Mouse (Mus musculus) ovary, postnatal 14 days (tissue): ENCODE data around the gene Apobec2.

Experiments used
- DNase-seq: peaks from one replicate; pipeline ENCODE4 v3.0.0; 2022; ENCODE audit warnings: low spot score

Gene Apobec2

GRCm38 (mm10) chr17:48436487-48436886 lies 3.8 kb upstream of the Apobec2 start:
- DNase-seq, result no peak

DNA sequence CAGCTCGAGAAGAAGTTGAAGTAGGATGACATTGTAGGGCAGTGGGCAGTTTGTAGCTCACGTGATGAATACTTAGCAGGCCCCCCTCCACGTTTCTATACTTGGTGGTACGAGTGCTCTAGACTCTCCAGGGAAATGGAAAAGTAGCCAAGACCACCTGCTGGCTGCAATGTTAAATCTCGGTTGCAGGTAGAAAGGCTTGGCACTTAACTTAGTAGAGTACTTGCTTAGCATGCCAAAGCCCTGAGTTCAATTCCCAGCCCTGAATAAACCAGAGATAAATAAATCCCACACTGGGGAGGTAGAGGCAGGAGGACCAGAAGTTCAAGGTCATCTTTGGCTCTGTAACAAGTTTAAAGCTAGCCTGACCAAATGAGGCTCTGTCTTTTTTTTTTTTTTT lies 1.7 kb upstream of the Apobec2 start:
- no peak for DNase-seq

- DNase-seq, result no peak
Measured at GRCm38 (mm10) chr17:48433689-48434330, 1.1 kb upstream of the Apobec2 start.

GRCm38 (mm10) chr17:48433006-48433655 lies 401 bp upstream of the Apobec2 start:
- DNase-seq, result no peak

- no peak for DNase-seq
Measured at GRCm38 (mm10) chr17:48431054-48431453, 1.7 kb downstream of the Apobec2 start.

- no peak for DNase-seq
Measured at GRCm38 (mm10) chr17:48430394-48430793, 2.3 kb downstream of the Apobec2 start.

DNA sequence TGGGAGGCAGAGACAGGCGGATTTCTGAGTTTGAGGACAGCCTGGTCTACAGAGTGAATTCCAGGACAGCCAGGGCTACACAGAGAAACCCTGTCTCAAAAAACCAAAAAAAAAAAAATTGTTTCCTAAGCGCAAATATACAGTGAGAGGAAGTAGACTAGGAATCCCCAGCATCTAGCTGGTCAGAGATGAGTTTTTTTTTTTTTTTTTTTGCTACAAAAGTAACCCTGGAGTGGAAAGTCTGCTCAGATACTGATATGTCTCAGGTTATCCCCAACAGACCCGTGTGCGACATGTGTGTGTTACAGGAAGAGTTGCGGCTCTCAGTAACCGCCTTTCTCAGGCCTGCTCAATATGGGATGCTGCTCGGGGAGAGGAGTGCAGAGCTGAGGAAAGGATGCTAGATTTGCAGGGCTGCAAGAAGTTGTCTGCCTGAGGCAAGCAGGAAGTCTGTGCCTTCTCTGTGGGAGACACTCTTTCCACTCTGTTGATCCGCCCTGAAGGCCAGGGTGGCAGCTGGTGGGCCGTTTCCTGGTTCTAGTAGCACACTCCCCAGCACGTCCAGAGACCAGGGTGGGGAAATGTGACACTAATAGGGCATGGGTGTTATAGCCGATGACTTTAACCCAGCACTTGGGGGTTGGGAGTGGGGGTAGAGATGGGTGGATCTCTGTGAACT lies 4.7 kb downstream of the Apobec2 start:
- no peak for DNase-seq

- no peak for DNase-seq
Measured at GRCm38 (mm10) chr17:48426991-48427750, 5.6 kb downstream of the Apobec2 start.

DNA sequence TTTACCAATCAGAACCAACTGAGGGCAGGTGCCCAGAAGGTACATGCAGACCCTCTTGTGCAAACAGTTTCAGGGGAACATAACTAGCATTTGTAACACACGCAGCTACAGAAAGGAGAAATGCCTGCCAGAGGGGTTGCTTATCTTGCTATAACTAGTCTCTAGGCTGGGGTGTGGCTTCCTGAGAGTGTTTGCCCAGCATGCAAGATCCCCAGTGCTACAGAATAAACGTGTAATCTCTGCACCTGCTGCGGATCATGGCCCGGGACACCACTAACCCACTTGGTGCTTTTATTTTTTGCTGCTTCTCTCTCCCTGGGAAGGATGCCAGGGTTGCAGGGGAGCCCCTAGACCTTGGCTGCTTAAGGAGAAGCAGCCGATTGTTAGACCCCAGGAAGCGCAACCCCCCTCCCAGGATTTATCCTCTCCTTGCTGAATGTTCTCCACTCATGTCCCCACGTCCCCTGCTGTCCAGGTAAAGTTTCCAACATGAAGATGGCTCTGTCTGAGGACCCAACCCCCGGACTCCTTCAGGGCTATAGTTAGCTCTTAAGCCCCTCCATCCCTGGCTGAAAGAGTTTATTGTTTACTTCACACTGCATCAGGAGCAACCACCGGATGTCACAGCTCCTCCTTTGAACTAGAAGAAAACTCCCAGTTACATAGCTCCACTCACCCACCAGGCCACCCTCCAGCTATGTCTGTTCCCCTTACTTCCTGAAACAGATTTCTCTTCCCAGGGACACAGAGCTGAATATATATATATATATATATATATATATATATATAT lies 6.7 kb downstream of the Apobec2 start:
- DNase-seq, result no peak

- no peak for DNase-seq
Measured at GRCm38 (mm10) chr17:48424237-48424636, 8.5 kb downstream of the Apobec2 start.

GRCm38 (mm10) chr17:48419571-48419970 lies 13.2 kb downstream of the Apobec2 start:
- DNase-seq, result no peak

GRCm38 (mm10) chr17:48418781-48419180 lies 13.9 kb downstream of the Apobec2 start:
- no peak for DNase-seq

DNA sequence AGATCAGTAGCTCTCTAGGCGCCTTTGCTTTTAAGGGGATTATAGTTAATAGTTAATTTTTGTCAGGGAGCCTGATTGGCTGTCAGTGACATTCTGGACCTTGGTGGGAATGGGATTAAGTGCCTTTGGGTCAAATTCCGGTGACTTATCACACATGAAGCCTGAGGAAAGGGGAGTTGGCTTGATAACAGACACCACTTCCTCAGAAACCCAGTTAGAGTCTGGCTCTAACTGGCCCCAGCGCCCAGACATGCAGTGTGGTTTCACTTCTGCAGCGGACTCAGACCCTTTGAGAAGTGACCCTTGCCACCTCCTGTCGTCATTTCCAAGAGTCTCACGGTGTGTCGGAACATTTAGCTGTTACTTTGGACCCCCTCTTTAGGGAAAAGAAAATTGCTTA lies 14.6 kb downstream of the Apobec2 start:
- DNase-seq, result no peak

DNA sequence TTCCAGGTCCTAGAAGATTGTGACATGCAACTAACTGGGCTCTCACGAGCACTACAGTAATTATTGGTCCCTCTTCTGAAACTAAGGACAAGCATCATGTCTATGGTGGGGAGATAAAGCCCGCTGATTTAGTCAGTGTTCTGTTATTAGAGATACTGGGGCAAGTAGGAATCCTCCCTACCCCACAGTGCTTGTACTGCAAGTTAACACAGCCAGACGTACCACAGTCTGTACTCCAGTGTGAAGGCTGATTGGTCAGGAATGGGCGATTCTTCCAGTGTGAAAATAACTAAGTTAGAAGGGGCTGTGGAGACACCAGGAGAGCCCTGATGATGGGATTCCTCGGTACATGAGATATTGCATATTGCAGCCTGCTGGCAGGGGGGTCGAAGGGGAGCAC lies 15.2 kb downstream of the Apobec2 start:
- DNase-seq, result no peak

GRCm38 (mm10) chr17:48416425-48417195 lies 16.1 kb downstream of the Apobec2 start:
- no peak for DNase-seq

GRCm38 (mm10) chr17:48416011-48416410 lies 16.7 kb downstream of the Apobec2 start:
- no peak for DNase-seq

DNA sequence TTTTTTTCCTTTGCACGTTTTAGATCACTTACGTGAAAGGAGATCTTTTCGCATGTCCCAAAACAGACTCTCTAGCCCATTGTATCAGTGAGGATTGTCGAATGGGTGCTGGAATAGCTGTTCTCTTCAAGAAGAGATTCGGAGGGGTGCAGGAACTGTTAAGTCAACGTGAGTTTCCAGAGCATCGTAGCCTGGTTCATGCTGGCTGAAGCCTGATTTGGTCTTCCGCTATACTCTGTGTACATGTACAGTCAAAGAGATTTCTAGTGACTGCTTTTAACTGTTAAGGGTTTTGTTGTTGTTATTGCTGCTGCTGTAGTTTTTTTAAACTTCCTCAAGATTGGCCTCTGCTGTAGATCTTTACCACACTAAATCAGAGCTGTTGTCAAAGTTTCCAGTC lies 21.5 kb downstream of the Apobec2 start:
- no peak for DNase-seq

DNA sequence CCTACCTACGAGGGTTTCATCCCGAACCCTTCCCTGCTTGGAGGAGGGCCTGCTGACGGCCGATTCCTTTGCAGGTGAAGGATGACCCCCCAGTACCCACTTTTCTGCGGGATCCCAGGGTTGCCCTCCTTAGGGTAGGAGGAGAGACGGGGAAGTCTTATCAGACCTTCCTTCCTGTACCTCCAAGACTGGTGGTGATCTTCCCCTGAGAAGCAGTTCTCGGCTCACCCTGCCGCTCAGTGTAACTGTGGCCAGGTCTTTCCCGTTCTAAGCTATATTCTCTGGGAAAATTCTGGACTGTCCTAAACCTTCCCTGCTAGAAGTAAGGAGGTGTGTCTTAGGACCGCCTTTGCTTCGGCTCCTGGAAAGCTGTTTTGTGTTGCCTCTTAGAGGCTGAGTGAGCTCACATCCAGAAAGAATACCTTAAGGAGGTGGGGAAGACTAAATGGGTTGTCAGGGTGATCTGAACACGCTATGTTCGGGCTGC lies 22.4 kb downstream of the Apobec2 start:
- DNase-seq, result no peak

- peak; percentile 100 for DNase-seq
Measured at GRCm38 (mm10) chr17:48409380-48410298, 23.1 kb downstream of the Apobec2 start, which contains the start of the genes Nfya and Oard1. Gene Nfya (minus strand): TSS chr17:48409906. Gene Oard1 (plus strand): TSS chr17:48410014.
